Mouse (Mus musculus) forebrain, postnatal 0 days (tissue): ENCODE measurements around the gene Prss8. TPM values are rescaled to one million over a fixed set of nuclear protein-coding genes. Genes with fewer than 3 reads are reported as not detected.

Experiments used
- ATAC-seq: fragments of 200-750 bp; cut with Nextera tagmentation; 2 replicates; pipeline ENCODE4 v1.8.0; 2017; ENCODE audit warnings: mild to moderate bottlenecking, moderate library complexity
- DNase-seq: peaks from one replicate; pipeline ENCODE4 v3.0.0-alpha.2; 2015
- H3K27ac ChIP-seq: fragments of 300-500 bp; sonication (generic); 2 replicates; pipeline ENCODE4 v1.5.1; 2014; ENCODE audit warnings: low read depth, mild to moderate bottlenecking, antibody characterized with exemption, low read length, moderate library complexity, mixed read lengths
- H3K27me3 ChIP-seq: fragments of 300-500 bp; sonication (generic); 2 replicates; pipeline ENCODE4 v1.6.1; 2014; ENCODE audit warnings: mild to moderate bottlenecking, low read length, mixed read lengths; ENCODE audit not compliant: insufficient read depth
- H3K36me3 ChIP-seq: fragments of 300-500 bp; sonication (generic); 2 replicates; pipeline ENCODE4 v1.6.1; 2014; ENCODE audit warnings: mild to moderate bottlenecking, moderate library complexity; ENCODE audit not compliant: insufficient read depth
- H3K4me1 ChIP-seq: fragments of 300-500 bp; sonication (generic); 2 replicates; pipeline ENCODE4 v1.6.1; 2014; ENCODE audit warnings: antibody characterized with exemption; ENCODE audit not compliant: insufficient read depth
- H3K4me2 ChIP-seq: fragments of 300-500 bp; sonication (generic); 2 replicates; pipeline ENCODE4 v1.6.1; 2014; ENCODE audit warnings: low read depth, mild to moderate bottlenecking, moderate library complexity
- H3K4me3 ChIP-seq: fragments of 300-500 bp; sonication (generic); 2 replicates; pipeline ENCODE4 v1.5.1; 2014; ENCODE audit warnings: low read depth, low read length, mixed read lengths
- H3K9ac ChIP-seq: fragments of 300-500 bp; sonication (generic); 2 replicates; pipeline ENCODE4 v1.6.1; 2014; ENCODE audit warnings: mild to moderate bottlenecking
- H3K9me3 ChIP-seq: fragments of 300-500 bp; sonication (generic); 2 replicates; pipeline ENCODE4 v1.6.1; 2016; ENCODE audit warnings: low read length
- CTCF ChIP-seq: sonication (generic); IDR thresholded peaks from 2 replicates; pipeline ENCODE4 v1.5.1; 2016; ENCODE audit warnings: antibody characterized with exemption, control low read depth, low read depth
- WGBS: fragments of 180-500 bp; shearing (Covaris S2); extraction: QIAGEN DNeasy Blood & Tissue Kit; methylation state at CpG from one replicate; pipeline ENCODE4 v1.1.7; 2014; 5-methylcytosine and 5-hydroxymethylcytosine counted together
- polyA plus RNA-seq: library from polyadenylated mRNA; unstranded; fragments of >200 nt; fragmentation: Nextera tagmentation; extraction: Ambion mirVana; gene quantifications from 2 replicates; pipeline ENCODE4 v1.2.1, GENCODE M21; 2015
- total RNA-seq: library from RNA; depleted of rRNA; stranded (reverse); fragments of >200 nt; gene quantifications from 2 replicates; pipeline ENCODE4 v1.2.3, GENCODE M21; 2014; rRNA removed

The Prss8 gene
- total and polyA plus RNA-seq, 2 experiments from 2014 or later = 0.38 to 1.5 TPM

DNA sequence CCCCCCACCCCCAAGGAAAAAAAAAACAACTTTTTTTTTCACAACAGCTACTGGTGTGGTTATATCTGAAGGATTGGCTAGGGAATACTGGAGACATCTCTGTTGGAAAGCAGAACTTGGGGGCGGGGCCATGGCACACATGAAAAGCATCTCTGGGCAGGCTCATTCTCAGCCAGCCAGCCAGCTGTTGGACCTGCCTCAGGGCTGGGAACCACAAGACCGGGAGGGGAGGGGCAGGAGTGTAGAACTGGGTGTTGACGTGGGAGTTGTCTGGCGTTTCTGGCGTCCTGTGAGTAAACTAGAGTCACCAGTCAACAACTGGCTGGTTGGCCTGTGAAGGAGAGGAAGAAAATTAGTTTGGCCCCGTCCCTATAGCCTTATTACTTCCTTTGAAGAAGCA, 44.0 kb downstream of the Prss8 start:
- no peak overlapping the region for H3K27ac ChIP-seq
- no peaks in the 10 kb centered on the region for H3K9me3 ChIP-seq
- H3K9ac ChIP-seq = no peak overlapping the region
- ATAC-seq (no peak), DNase-seq (no peak)
- no peaks in the 10 kb centered on the region for H3K4me1 ChIP-seq
- TF ChIP-seq CTCF = no peak
- H3K4me2 ChIP-seq = no peak overlapping the region
- H3K4me3 ChIP-seq = no peak overlapping the region
- H3K27me3 ChIP-seq = no peaks in the 10 kb centered on the region
- H3K36me3 ChIP-seq = peaks cover 84% of the 10 kb centered on the region
- 74% methylated on average over 6 of the region's 6 CpGs for WGBS

DNA sequence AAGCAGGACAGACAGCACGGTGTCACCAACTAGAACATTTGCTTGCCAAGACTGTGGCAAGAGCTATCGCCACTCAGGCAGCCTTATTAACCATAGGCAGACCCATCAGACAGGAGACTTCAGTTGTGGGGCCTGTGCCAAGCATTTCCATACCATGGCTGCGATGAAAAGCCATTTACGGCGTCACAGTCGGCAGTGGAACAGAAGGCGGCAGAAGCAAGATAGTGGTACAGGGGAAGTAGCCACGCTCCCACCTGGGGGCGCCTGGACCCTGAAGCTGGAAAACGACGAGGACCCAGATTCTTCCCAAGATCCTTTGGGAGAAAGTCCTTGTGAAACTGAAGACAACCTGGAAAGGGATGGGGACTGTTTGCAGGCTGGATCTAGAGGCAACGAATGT, 49.5 kb downstream of the Prss8 start:
- ATAC-seq = no peak
- Histone ChIP-seq H3K9me3 (no peaks in the 10 kb centered on the region), H3K27ac (no peak overlapping the region)

DNA sequence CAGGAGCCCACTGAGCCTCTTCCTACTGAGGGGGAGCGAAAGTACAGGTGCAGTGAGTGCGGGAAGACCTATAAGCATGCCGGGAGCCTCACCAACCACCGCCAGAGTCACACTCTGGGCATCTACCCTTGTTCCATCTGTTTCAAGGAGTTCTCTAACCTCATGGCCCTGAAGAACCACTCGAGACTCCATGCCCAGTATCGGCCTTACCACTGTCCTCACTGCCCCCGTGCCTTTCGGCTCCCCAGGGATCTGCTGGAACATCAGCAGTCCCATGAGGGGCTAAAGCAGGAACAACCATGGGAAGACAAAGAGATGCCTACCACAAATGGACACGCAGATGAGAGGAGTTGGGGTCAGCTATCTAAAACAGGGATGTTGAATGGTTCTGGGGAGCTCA, 50.6 kb downstream of the Prss8 start:
- Histone ChIP-seq H3K4me2 (no peak overlapping the region), H3K9me3 (no peaks in the 10 kb centered on the region), H3K9ac (no peak overlapping the region), H3K4me3 (no peak overlapping the region), H3K4me1 (peaks cover 3% of the 10 kb centered on the region), H3K36me3 (peaks cover 61% of the 10 kb centered on the region), H3K27me3 (no peaks in the 10 kb centered on the region), H3K27ac (no peak overlapping the region)
- DNase-seq = no peak
- WGBS = 98% methylated on average over 9 of the region's 9 CpGs
- no peak for TF ChIP-seq CTCF
- ATAC-seq = no peak

More for the DNA sequence above, 49.5 kb downstream of the Prss8 start:
- Histone ChIP-seq H3K4me3 (no peak overlapping the region), H3K36me3 (peaks cover 71% of the 10 kb centered on the region), H3K27me3 (no peaks in the 10 kb centered on the region), H3K9ac (no peak overlapping the region), H3K4me1 (no peaks in the 10 kb centered on the region; the same call in 1 of the 2 replicates), H3K4me2 (no peak overlapping the region)
- TF ChIP-seq CTCF = no peak
- DNase-seq = no peak
- WGBS = 83% methylated on average over 12 of the region's 12 CpGs

DNA sequence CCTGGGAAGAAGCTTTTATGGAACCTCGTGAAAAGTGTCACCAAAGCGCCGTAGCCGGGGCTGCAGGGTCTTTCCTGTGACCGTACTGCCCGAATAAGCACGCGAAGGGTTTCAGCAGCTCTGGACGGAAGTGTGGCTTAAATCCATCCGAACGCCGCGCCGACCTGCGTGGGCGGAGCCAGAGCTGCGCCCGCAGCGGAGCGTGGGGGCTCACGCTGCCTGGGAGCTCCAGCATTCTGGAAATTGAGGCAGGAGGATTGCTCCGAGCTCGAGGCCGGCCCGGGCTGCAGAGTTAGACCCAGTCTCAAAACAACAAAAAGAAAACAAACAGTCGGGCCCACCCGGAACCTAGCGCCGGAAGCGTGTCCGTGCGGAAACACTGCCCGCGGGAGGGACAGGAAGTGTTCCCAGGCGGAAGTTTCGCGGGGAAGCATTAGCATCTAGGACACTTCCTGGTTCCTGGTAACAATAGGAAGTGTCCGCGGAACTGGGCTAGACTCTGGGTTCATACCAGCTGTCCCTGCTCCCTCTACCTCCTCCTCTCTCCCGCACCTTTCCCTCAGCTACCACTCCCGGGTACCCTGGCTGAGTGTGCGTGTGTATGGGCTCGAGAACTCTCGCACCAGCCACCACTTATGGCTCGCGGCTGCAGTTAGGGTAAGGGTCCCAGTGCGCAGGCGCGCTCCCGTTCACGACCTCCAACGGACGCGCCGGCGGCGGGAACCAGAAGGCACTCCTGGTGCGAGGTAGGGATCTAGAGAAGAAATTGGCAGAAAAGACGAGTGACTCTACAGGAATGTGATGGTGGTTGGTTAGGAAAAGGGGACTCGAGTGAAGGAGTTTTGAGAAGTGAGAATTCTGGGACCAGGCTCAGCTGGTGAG, 53.2 kb downstream of the Prss8 start, which contains the start of gene Zfp668:
Zfp668 (minus strand) TSS at position 362 of the 882 bp plus-strand sequence.
- ATAC-seq = peak; percentile 65
- 1% methylated on average over 60 of the region's 60 CpGs for WGBS
- peaks cover 12% of the 10 kb centered on the region for H3K4me1 ChIP-seq

DNA sequence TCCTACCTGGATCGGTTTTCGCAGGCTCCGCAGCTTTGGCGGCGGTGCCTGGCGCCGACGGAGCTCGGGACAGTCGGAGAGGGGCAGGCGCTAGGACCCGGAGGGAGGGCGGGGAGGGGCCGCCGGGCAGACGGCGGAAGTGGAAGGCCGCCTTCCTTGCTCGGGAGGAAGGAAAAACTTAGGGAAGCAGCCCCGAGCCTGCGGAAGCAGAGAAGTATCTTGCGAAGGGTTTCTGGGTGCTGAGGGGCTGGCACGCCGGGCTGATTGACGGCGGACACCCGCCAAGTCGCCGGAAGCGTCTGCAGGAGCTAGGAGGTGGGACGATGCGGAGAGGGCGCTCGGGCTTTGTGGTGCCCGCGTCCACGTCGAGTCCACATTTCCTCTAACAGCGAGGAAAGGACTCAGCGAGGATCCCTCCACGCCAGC, 53.9 kb downstream of the Prss8 start, which contains the start of gene Zfp646:
Zfp646 (plus strand) TSS at position 181 of the 426 bp plus-strand sequence.
- Histone ChIP-seq H3K9me3 (no peaks in the 10 kb centered on the region), H3K27me3 (no peaks in the 10 kb centered on the region), H3K4me1 (peaks cover 12% of the 10 kb centered on the region), H3K4me2 (peak within 1 kb of the TSS; percentile 66), H3K4me3 (peak within 1 kb of the TSS; percentile 98), H3K36me3 (peaks cover 28% of the 10 kb centered on the region), H3K9ac (peak within 1 kb of the TSS; percentile 97), H3K27ac (peak within 1 kb of the TSS; percentile 99)
- DNase-seq = peak; percentile 93
- peak; percentile 89 for ATAC-seq
- WGBS = 4% methylated on average over 40 of the region's 41 CpGs
- no peak for TF ChIP-seq CTCF

More for the DNA sequence above, 53.2 kb downstream of the Prss8 start, which contains the start of gene Zfp668:
- no peaks in the 10 kb centered on the region for H3K9me3 ChIP-seq
- peak within 1 kb of the TSS; percentile 98 for H3K4me3 ChIP-seq
- peak; percentile 96 for DNase-seq
- peak within 1 kb of the TSS; percentile 97 for H3K9ac ChIP-seq
- H3K4me2 ChIP-seq = peak within 1 kb of the TSS; percentile 66
- no peak for TF ChIP-seq CTCF
- H3K27me3 ChIP-seq = no peaks in the 10 kb centered on the region
- H3K36me3 ChIP-seq = peaks cover 35% of the 10 kb centered on the region
- H3K27ac ChIP-seq = peak within 1 kb of the TSS; percentile 99

Other genes with a start within 250 kb of the Prss8 start
- 93.1 and 102 TPM in 2 replicates for gene Bcl7c, start 221.2 kb downstream of the Prss8 start, total RNA-seq
- gene Bcl7c, start 221.2 kb downstream of the Prss8 start, polyA plus RNA-seq = 43.9 and 47.5 TPM in 2 replicates
- gene Ctf1, start 217.4 kb downstream of the Prss8 start, total RNA-seq = 6.5 and 6.6 TPM in 2 replicates
- 3.8 and 4.3 TPM in 2 replicates for gene Ctf1, start 217.4 kb downstream of the Prss8 start, polyA plus RNA-seq
- gene Ctf2, start 197.9 kb downstream of the Prss8 start, total RNA-seq = not detected in 2 replicates
- gene Ctf2, start 197.9 kb downstream of the Prss8 start, polyA plus RNA-seq = not detected in 2 replicates
- gene Fbxl19, start 185.6 kb downstream of the Prss8 start, total RNA-seq = 162 and 178 TPM in 2 replicates
- 6.9 and 7.9 TPM in 2 replicates for gene Fbxl19, start 185.6 kb downstream of the Prss8 start, polyA plus RNA-seq
- 19.0 and 19.4 TPM in 2 replicates for gene Orai3, start 160.3 kb downstream of the Prss8 start, total RNA-seq
- gene Orai3, start 160.3 kb downstream of the Prss8 start, polyA plus RNA-seq = 9.6 and 13.4 TPM in 2 replicates
- gene Setd1a, start 153.4 kb downstream of the Prss8 start, total RNA-seq = 18.2 and 20.7 TPM in 2 replicates
- gene Setd1a, start 153.4 kb downstream of the Prss8 start, polyA plus RNA-seq = 13.2 and 13.7 TPM in 2 replicates
- gene Gm49388, start 144.5 kb downstream of the Prss8 start, total RNA-seq = 0.05 TPM in 1 of 2 replicates, not detected in the other
- not detected in 2 replicates for gene Gm49388, start 144.5 kb downstream of the Prss8 start, polyA plus RNA-seq
- 7.1 and 8.4 TPM in 2 replicates for gene Hsd3b7, start 129.5 kb downstream of the Prss8 start, total RNA-seq
- gene Hsd3b7, start 129.5 kb downstream of the Prss8 start, polyA plus RNA-seq = 8.4 and 8.7 TPM in 2 replicates
- gene Stx4a, start 105.8 kb downstream of the Prss8 start, total RNA-seq = 7.5 and 9.2 TPM in 2 replicates
- 18.8 and 20.4 TPM in 2 replicates for gene Stx4a, start 105.8 kb downstream of the Prss8 start, polyA plus RNA-seq
- 37.9 and 51.3 TPM in 2 replicates for gene Stx1b, start 105.6 kb downstream of the Prss8 start, total RNA-seq
- 38.5 and 58.4 TPM in 2 replicates for gene Stx1b, start 105.6 kb downstream of the Prss8 start, polyA plus RNA-seq
- 31.2 and 37.7 TPM in 2 replicates for gene Zfp646, start 53.9 kb downstream of the Prss8 start, total RNA-seq
- gene Zfp646, start 53.9 kb downstream of the Prss8 start, polyA plus RNA-seq = 3.8 and 4.2 TPM in 2 replicates
- 16.0 and 25.1 TPM in 2 replicates for gene Zfp668, start 53.3 kb downstream of the Prss8 start, total RNA-seq
- gene Zfp668, start 53.3 kb downstream of the Prss8 start, polyA plus RNA-seq = 23.7 and 34.2 TPM in 2 replicates
- gene Prss53, start 39.1 kb downstream of the Prss8 start, total RNA-seq = 0.62 and 0.81 TPM in 2 replicates
- 0.24 and 0.69 TPM in 2 replicates for gene Prss53, start 39.1 kb downstream of the Prss8 start, polyA plus RNA-seq
- not detected in 2 replicates for gene Gm21974, start 34.6 kb downstream of the Prss8 start, total RNA-seq
- gene Gm21974, start 34.6 kb downstream of the Prss8 start, polyA plus RNA-seq = not detected in 2 replicates
- gene Vkorc1, start 34.5 kb downstream of the Prss8 start, total RNA-seq = 17.2 and 28.0 TPM in 2 replicates
- gene Vkorc1, start 34.5 kb downstream of the Prss8 start, polyA plus RNA-seq = 69.4 and 73.0 TPM in 2 replicates
- 43.0 and 56.2 TPM in 2 replicates for gene Bckdk, start 26.0 kb downstream of the Prss8 start, total RNA-seq
- gene Bckdk, start 26.0 kb downstream of the Prss8 start, polyA plus RNA-seq = 66.8 and 69.3 TPM in 2 replicates
- 30.6 and 41.1 TPM in 2 replicates for gene Kat8, start 17.6 kb downstream of the Prss8 start, total RNA-seq
- gene Kat8, start 17.6 kb downstream of the Prss8 start, polyA plus RNA-seq = 34.8 and 37.0 TPM in 2 replicates
- gene Prss36, start 16.6 kb upstream of the Prss8 start, total RNA-seq = 6.4 and 18.4 TPM in 2 replicates
- 15.6 and 18.3 TPM in 2 replicates for gene Prss36, start 16.6 kb upstream of the Prss8 start, polyA plus RNA-seq
- gene Fus, start 37.4 kb upstream of the Prss8 start, total RNA-seq = 30.2 and 51.0 TPM in 2 replicates
- 221 and 323 TPM in 2 replicates for gene Fus, start 37.4 kb upstream of the Prss8 start, polyA plus RNA-seq
- 8.1 and 12.1 TPM in 2 replicates for gene Pycard, start 63.8 kb upstream of the Prss8 start, total RNA-seq
- gene Pycard, start 63.8 kb upstream of the Prss8 start, polyA plus RNA-seq = 7.4 and 8.5 TPM in 2 replicates
- 0.15 and 0.43 TPM in 2 replicates for gene Trim72, start 73.8 kb upstream of the Prss8 start, total RNA-seq
- gene Trim72, start 73.8 kb upstream of the Prss8 start, polyA plus RNA-seq = not detected in 2 replicates
- 1.4 and 1.7 TPM in 2 replicates for gene Itgam, start 132.5 kb upstream of the Prss8 start, total RNA-seq
- 0.39 and 0.92 TPM in 2 replicates for gene Itgam, start 132.5 kb upstream of the Prss8 start, polyA plus RNA-seq
- gene Gm49368, start 132.6 kb upstream of the Prss8 start, total RNA-seq = not detected in 2 replicates
- gene Gm49368, start 132.6 kb upstream of the Prss8 start, polyA plus RNA-seq = not detected in 2 replicates
- gene Itgax, start 199.4 kb upstream of the Prss8 start, total RNA-seq = 0.23 and 0.24 TPM in 2 replicates
- gene Itgax, start 199.4 kb upstream of the Prss8 start, polyA plus RNA-seq = 0.09 and 0.16 TPM in 2 replicates
- 0.05 and 0.15 TPM in 2 replicates for gene Itgad, start 224.3 kb upstream of the Prss8 start, total RNA-seq
- 0.38 and 0.39 TPM in 2 replicates for gene Itgad, start 224.3 kb upstream of the Prss8 start, polyA plus RNA-seq